Mouse (Mus musculus): Measurements from ENCODE around the gene Ube2h. TPM values are rescaled to one million over a fixed set of nuclear protein-coding genes. Genes with fewer than 3 reads are reported as not detected.
"Not testable (repeated sequence)": the region's sequence is repeated elsewhere in the genome, so short reads cannot be mapped to it uniquely, and the experiment has no call there.

Gene Ube2h
- 100 to 1,000 TPM; 145 to 167 TPM for polyA plus RNA-seq (2017; shearing (Covaris generic))

GRCm38 (mm10) chr6:30304399-30304917 is at the start of gene Ube2h:
Ube2h (minus strand) TSS chr6:30304539.
- ATAC-seq: peak; percentile 72

GRCm38 (mm10) chr6:30353661-30354060 is 49.3 kb upstream of the Ube2h start:
- no peak for ATAC-seq

GRCm38 (mm10) chr6:30352762-30353161 is 48.4 kb upstream of the Ube2h start:
- peak; percentile 72 for ATAC-seq

GRCm38 (mm10) chr6:30351290-30351689 is 47.0 kb upstream of the Ube2h start:
- ATAC-seq: peak; percentile 69

GRCm38 (mm10) chr6:30347288-30347801 is 43.0 kb upstream of the Ube2h start:
- ATAC-seq: no peak

GRCm38 (mm10) chr6:30346737-30347136 is 42.4 kb upstream of the Ube2h start:
- peak; percentile 22 for ATAC-seq

GRCm38 (mm10) chr6:30344032-30344431 is 39.7 kb upstream of the Ube2h start:
- ATAC-seq: no peak

- peak; percentile 67 for ATAC-seq
These were observed 36.0 kb upstream of the Ube2h start for GRCm38 (mm10) chr6:30340231-30340873.

GRCm38 (mm10) chr6:30336912-30337311 is 32.6 kb upstream of the Ube2h start:
- ATAC-seq: peak; percentile 84

GRCm38 (mm10) chr6:30332262-30332661 is 27.9 kb upstream of the Ube2h start:
- no peak for ATAC-seq

- ATAC-seq: no peak
These were observed 26.4 kb upstream of the Ube2h start for GRCm38 (mm10) chr6:30330706-30331105.

GRCm38 (mm10) chr6:30325932-30326501 is 21.7 kb upstream of the Ube2h start:
- ATAC-seq: peak; percentile 94

- no peak for ATAC-seq
These were observed 16.7 kb upstream of the Ube2h start for GRCm38 (mm10) chr6:30321002-30321401.

- no peak for ATAC-seq
These were observed 14.9 kb upstream of the Ube2h start for GRCm38 (mm10) chr6:30319216-30319615.

- ATAC-seq: peak; percentile 49
These were observed 7.7 kb upstream of the Ube2h start for GRCm38 (mm10) chr6:30312006-30312405.

- ATAC-seq: no peak
These were observed 4.4 kb upstream of the Ube2h start for GRCm38 (mm10) chr6:30308751-30309150.

- ATAC-seq: no peak
These were observed 3.4 kb upstream of the Ube2h start for GRCm38 (mm10) chr6:30307691-30308090.

- not testable (repeated sequence) for ATAC-seq
These were observed 454 bp downstream of the Ube2h start for GRCm38 (mm10) chr6:30303771-30304398.

GRCm38 (mm10) chr6:30302781-30303631 is 1.3 kb downstream of the Ube2h start:
- no peak for ATAC-seq

GRCm38 (mm10) chr6:30302156-30302555 is 2.2 kb downstream of the Ube2h start:
- no peak for ATAC-seq

- ATAC-seq: no peak
These were observed 3.4 kb downstream of the Ube2h start for GRCm38 (mm10) chr6:30300901-30301300.

- ATAC-seq: peak; percentile 82
These were observed 4.0 kb downstream of the Ube2h start for GRCm38 (mm10) chr6:30300372-30300771.

- ATAC-seq: no peak
These were observed 4.7 kb downstream of the Ube2h start for GRCm38 (mm10) chr6:30299683-30300082.
